Mouse (Mus musculus): ENCODE data around the gene Runx2. TPM values are rescaled to one million over a fixed set of nuclear protein-coding genes. Genes with fewer than 3 reads are reported as not detected.

Runx2 gene
- polyA plus RNA-seq (2016; fragmentation: Nextera tagmentation; extraction: Ambion mirVana), result 0.63 and 0.74 TPM in 2 replicates

- no peaks in the 10 kb centered on the region for H3K36me3 ChIP-seq
- H3K4me2 ChIP-seq, result peak within 1 kb of the TSS; percentile 0; the same call in 1 of the 2 replicates
- H3K27me3 ChIP-seq (replicated peaks), result no peaks in the 10 kb centered on the region
- H3K9ac ChIP-seq, result no peak within 1 kb of the TSS
- no peaks in the 10 kb centered on the region for H3K9me3 ChIP-seq (replicated peaks)
- 28% methylated on average over 3 of the region's 3 CpGs for WGBS (ENCODE audit: insufficient replicate concordance)
- no peak for ATAC-seq
- H3K27ac ChIP-seq, result no peak within 1 kb of the TSS
- H3K4me3 ChIP-seq, result no peak within 1 kb of the TSS
- H3K4me1 ChIP-seq, result peaks cover 5% of the 10 kb centered on the region; the same call in 1 of the 2 replicates
These were observed at the start of gene Runx2 for GRCm38 (mm10) chr17:44814508-44815175. Gene Runx2, minus strand, starts transcription at chr17:44814797.

GRCm38 (mm10) chr17:44863165-44863564 lies 48.6 kb upstream of the Runx2 start:
- H3K36me3 ChIP-seq, result no peaks in the 10 kb centered on the region

GRCm38 (mm10) chr17:44842184-44842583 lies 27.6 kb upstream of the Runx2 start:
- no peak overlapping the region for H3K27ac ChIP-seq
- ATAC-seq, result no peak
- no peak overlapping the region for H3K4me2 ChIP-seq
- H3K9me3 ChIP-seq (replicated peaks), result no peaks in the 10 kb centered on the region
- 64% methylated on average over 4 of the region's 4 CpGs for WGBS (ENCODE audit: insufficient replicate concordance)
- H3K9ac ChIP-seq, result no peak overlapping the region
- H3K4me1 ChIP-seq, result no peaks in the 10 kb centered on the region
- no peaks in the 10 kb centered on the region for H3K36me3 ChIP-seq
- H3K27me3 ChIP-seq (replicated peaks), result no peaks in the 10 kb centered on the region
- H3K4me3 ChIP-seq, result no peak overlapping the region

More at GRCm38 (mm10) chr17:44863165-44863564, 48.6 kb upstream of the Runx2 start:
- no peak overlapping the region for H3K4me3 ChIP-seq
- no peaks in the 10 kb centered on the region for H3K9me3 ChIP-seq (replicated peaks)
- no peak overlapping the region for H3K4me2 ChIP-seq
- no peaks in the 10 kb centered on the region for H3K27me3 ChIP-seq (replicated peaks)
- H3K9ac ChIP-seq, result no peak overlapping the region
- no peaks in the 10 kb centered on the region for H3K4me1 ChIP-seq
- H3K27ac ChIP-seq, result no peak overlapping the region
- 87% methylated on average over 6 of the region's 6 CpGs for WGBS (ENCODE audit: insufficient replicate concordance)
- ATAC-seq, result no peak

- Histone ChIP-seq H3K27ac (no peak overlapping the region), H3K36me3 (no peaks in the 10 kb centered on the region), H3K27me3 (replicated peaks) (no peaks in the 10 kb centered on the region), H3K4me2 (no peak overlapping the region), H3K9ac (no peak overlapping the region), H3K4me1 (peaks cover 44% of the 10 kb centered on the region), H3K4me3 (no peak overlapping the region), H3K9me3 (replicated peaks) (no peaks in the 10 kb centered on the region)
- no peak for ATAC-seq
- 30% methylated on average over 1 of the region's 1 CpGs for WGBS (ENCODE audit: insufficient replicate concordance)
These were observed 16.6 kb upstream of the Runx2 start for GRCm38 (mm10) chr17:44831201-44831600.

- Histone ChIP-seq H3K27me3 (replicated peaks) (no peaks in the 10 kb centered on the region), H3K9ac (no peak overlapping the region), H3K4me3 (no peak overlapping the region), H3K4me1 (peaks cover 46% of the 10 kb centered on the region), H3K9me3 (replicated peaks) (no peaks in the 10 kb centered on the region), H3K36me3 (no peaks in the 10 kb centered on the region), H3K4me2 (peak overlapping the region; percentile 52), H3K27ac (peak overlapping the region; percentile 88)
- ATAC-seq, result 0 out of 2 replicates have a peak, but pooled peaks have one; percentile 33
- 42% methylated on average over 3 of the region's 3 CpGs for WGBS (ENCODE audit: insufficient replicate concordance)
These were observed 15.0 kb upstream of the Runx2 start for GRCm38 (mm10) chr17:44829587-44829986.

GRCm38 (mm10) chr17:44827964-44828363 lies 13.4 kb upstream of the Runx2 start:
- Histone ChIP-seq H3K4me1 (peaks cover 46% of the 10 kb centered on the region), H3K27ac (peak overlapping the region; percentile 88), H3K9me3 (replicated peaks) (no peaks in the 10 kb centered on the region), H3K27me3 (replicated peaks) (no peaks in the 10 kb centered on the region), H3K4me3 (peak overlapping the region; percentile 7; the same call in 1 of the 2 replicates), H3K36me3 (no peaks in the 10 kb centered on the region), H3K9ac (peak overlapping the region; percentile 48), H3K4me2 (peak overlapping the region; percentile 52)
- ATAC-seq, result peak; percentile 96
- 45% methylated on average over 4 of the region's 4 CpGs for WGBS (ENCODE audit: insufficient replicate concordance)

- Histone ChIP-seq H3K27me3 (replicated peaks) (no peaks in the 10 kb centered on the region), H3K4me3 (no peak overlapping the region), H3K4me1 (peaks cover 41% of the 10 kb centered on the region), H3K9me3 (replicated peaks) (no peaks in the 10 kb centered on the region), H3K27ac (peak overlapping the region; percentile 88), H3K4me2 (0 out of 2 replicates have a peak overlapping the region, but pooled peaks have one; percentile 52), H3K36me3 (no peaks in the 10 kb centered on the region), H3K9ac (no peak overlapping the region)
- WGBS (ENCODE audit: insufficient replicate concordance), result 50% methylated on average over 3 of the region's 3 CpGs
- peak; percentile 63; the same call in 1 of the 2 replicates for ATAC-seq
These were observed 12.5 kb upstream of the Runx2 start for GRCm38 (mm10) chr17:44827124-44827523.

GRCm38 (mm10) chr17:44821940-44822339 lies 7.3 kb upstream of the Runx2 start:
- no peak overlapping the region for H3K4me3 ChIP-seq
- WGBS (ENCODE audit: insufficient replicate concordance), result 76% methylated on average over 5 of the region's 5 CpGs

GRCm38 (mm10) chr17:44819816-44820215 lies 5.2 kb upstream of the Runx2 start:
- Histone ChIP-seq H3K27me3 (replicated peaks) (no peaks in the 10 kb centered on the region), H3K4me1 (no peaks in the 10 kb centered on the region), H3K9me3 (replicated peaks) (no peaks in the 10 kb centered on the region), H3K27ac (no peak overlapping the region), H3K36me3 (no peaks in the 10 kb centered on the region), H3K4me2 (no peak overlapping the region), H3K9ac (no peak overlapping the region), H3K4me3 (no peak overlapping the region)
- WGBS (ENCODE audit: insufficient replicate concordance), result 55% methylated on average over 4 of the region's 4 CpGs
- ATAC-seq, result no peak

More at GRCm38 (mm10) chr17:44821940-44822339, 7.3 kb upstream of the Runx2 start:
- H3K27me3 ChIP-seq (replicated peaks), result no peaks in the 10 kb centered on the region
- no peak overlapping the region for H3K27ac ChIP-seq
- no peak overlapping the region for H3K9ac ChIP-seq
- H3K4me1 ChIP-seq, result peaks cover 9% of the 10 kb centered on the region
- ATAC-seq, result 0 out of 2 replicates have a peak, but pooled peaks have one; percentile 63
- no peak overlapping the region for H3K4me2 ChIP-seq
- H3K36me3 ChIP-seq, result no peaks in the 10 kb centered on the region
- no peaks in the 10 kb centered on the region for H3K9me3 ChIP-seq (replicated peaks)

- 42% methylated on average over 2 of the region's 2 CpGs for WGBS (ENCODE audit: insufficient replicate concordance)
- Histone ChIP-seq H3K4me2 (no peak overlapping the region), H3K4me3 (no peak overlapping the region), H3K36me3 (no peaks in the 10 kb centered on the region), H3K4me1 (peaks cover 5% of the 10 kb centered on the region; the same call in 1 of the 2 replicates), H3K27ac (no peak overlapping the region), H3K9ac (no peak overlapping the region), H3K9me3 (replicated peaks) (no peaks in the 10 kb centered on the region), H3K27me3 (replicated peaks) (no peaks in the 10 kb centered on the region)
- no peak for ATAC-seq
These were observed 4.2 kb upstream of the Runx2 start for GRCm38 (mm10) chr17:44818825-44819224.

GRCm38 (mm10) chr17:44807031-44807430 lies 7.6 kb downstream of the Runx2 start:
- Histone ChIP-seq H3K4me1 (no peaks in the 10 kb centered on the region), H3K36me3 (no peaks in the 10 kb centered on the region), H3K27me3 (replicated peaks) (no peaks in the 10 kb centered on the region), H3K9ac (no peak overlapping the region), H3K9me3 (replicated peaks) (no peaks in the 10 kb centered on the region), H3K4me3 (no peak overlapping the region), H3K27ac (no peak overlapping the region), H3K4me2 (no peak overlapping the region)
- whole genome bisulfite sequencing (ENCODE audit: insufficient replicate concordance), result 62% methylated on average over 1 of the region's 1 CpGs
- no peak for ATAC-seq

- 0 out of 2 replicates have a peak, but pooled peaks cover 2% of the 10 kb centered on the region for H3K36me3 ChIP-seq
- no peaks in the 10 kb centered on the region for H3K4me1 ChIP-seq
- H3K9ac ChIP-seq, result no peak overlapping the region
- no peaks in the 10 kb centered on the region for H3K9me3 ChIP-seq (replicated peaks)
- no peak for ATAC-seq
- H3K27ac ChIP-seq, result no peak overlapping the region
- H3K4me2 ChIP-seq, result no peak overlapping the region
- H3K27me3 ChIP-seq (replicated peaks), result no peaks in the 10 kb centered on the region
- H3K4me3 ChIP-seq, result no peak overlapping the region
- WGBS (ENCODE audit: insufficient replicate concordance), result 40% methylated on average over 3 of the region's 3 CpGs
These were observed 17.3 kb downstream of the Runx2 start for GRCm38 (mm10) chr17:44797331-44797730.
